Mouse (Mus musculus): ENCODE measurements around the gene Gramd1b. TPM values are rescaled to one million over a fixed set of nuclear protein-coding genes. Genes with fewer than 3 reads are reported as not detected.

The Gramd1b gene
- polyA plus RNA-seq, 1 experiment from 2014 or later, result 13.5 TPM

DNA sequence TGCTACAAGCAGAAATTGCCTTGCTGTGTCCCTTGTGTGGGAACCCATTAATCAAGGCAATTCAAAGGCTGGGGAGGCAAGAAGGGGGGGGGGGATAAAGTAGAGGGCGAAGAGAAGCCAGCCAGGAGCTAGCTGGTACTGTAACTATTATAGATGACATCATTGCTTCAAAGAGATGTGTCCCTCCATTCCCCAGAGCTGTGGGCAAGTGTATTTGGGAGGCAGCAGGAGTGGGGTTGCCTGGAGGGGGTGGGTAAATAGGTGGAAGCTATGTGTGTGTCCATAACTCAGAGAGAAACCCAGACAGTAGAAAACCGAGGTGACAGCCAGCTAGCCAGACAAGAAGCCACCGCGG lies 262.5 kb downstream of the Gramd1b start:
- ATAC-seq (ENCODE audit: low FRiP score), result no peak
- Histone ChIP-seq H3K27ac (peak overlapping the region; percentile 88), H3K27me3 (no peaks in the 10 kb centered on the region), H3K4me2 (peak overlapping the region; percentile 68), H3K4me3 (peak overlapping the region; percentile 68), H3K9ac (peak overlapping the region; percentile 85), H3K9me3 (no peaks in the 10 kb centered on the region), H3K36me3 (no peaks in the 10 kb centered on the region), H3K4me1 (replicated peaks) (peaks cover 49% of the 10 kb centered on the region)
- WGBS, result 7% methylated on average over 4 of the region's 4 CpGs

GRCm38 (mm10) chr9:40268040-40268747 lies 263.0 kb downstream of the Gramd1b start:
- Histone ChIP-seq H3K4me3 (peak overlapping the region; percentile 68), H3K9me3 (no peaks in the 10 kb centered on the region), H3K4me1 (replicated peaks) (peaks cover 43% of the 10 kb centered on the region), H3K9ac (peak overlapping the region; percentile 85), H3K27me3 (no peaks in the 10 kb centered on the region), H3K4me2 (peak overlapping the region; percentile 68), H3K36me3 (no peaks in the 10 kb centered on the region), H3K27ac (peak overlapping the region; percentile 88)
- 17% methylated on average over 21 of the region's 21 CpGs for WGBS
- ATAC-seq (ENCODE audit: low FRiP score), result no peak

DNA sequence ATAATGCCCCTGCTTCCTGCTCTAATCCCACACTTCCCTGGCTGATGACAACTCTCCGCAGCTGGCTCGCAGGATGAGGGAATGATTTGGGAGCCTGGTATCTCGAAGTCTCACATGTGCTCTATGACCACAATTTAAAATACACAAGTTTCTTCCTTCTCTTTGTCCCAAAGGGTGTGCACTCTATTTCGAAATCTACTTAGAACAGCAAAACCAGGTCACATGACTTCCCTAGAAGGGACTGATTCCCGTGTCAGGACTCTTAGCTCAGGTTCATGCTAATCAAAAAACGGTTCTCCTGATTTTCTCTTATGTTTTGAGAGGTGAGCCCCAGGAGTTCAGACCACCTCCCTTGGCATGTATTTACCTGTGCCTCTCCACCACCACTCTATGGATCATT lies 267.3 kb downstream of the Gramd1b start:
- no peak overlapping the region for H3K4me2 ChIP-seq
- H3K27me3 ChIP-seq, result no peaks in the 10 kb centered on the region
- 74% methylated on average over 6 of the region's 6 CpGs for WGBS
- no peaks in the 10 kb centered on the region for H3K9me3 ChIP-seq
- H3K4me1 ChIP-seq (replicated peaks), result peaks cover 14% of the 10 kb centered on the region
- H3K4me3 ChIP-seq, result no peak overlapping the region
- no peak overlapping the region for H3K27ac ChIP-seq
- H3K36me3 ChIP-seq, result no peaks in the 10 kb centered on the region
- no peak for ATAC-seq (ENCODE audit: low FRiP score)
- no peak overlapping the region for H3K9ac ChIP-seq

- no peak for ATAC-seq (ENCODE audit: low FRiP score)
- WGBS, result 74% methylated on average over 3 of the region's 3 CpGs
Observed at GRCm38 (mm10) chr9:40252459-40252858, 278.7 kb downstream of the Gramd1b start.

GRCm38 (mm10) chr9:40249106-40249505 lies 282.1 kb downstream of the Gramd1b start:
- Histone ChIP-seq H3K4me3 (no peak overlapping the region), H3K27ac (no peak overlapping the region), H3K36me3 (no peaks in the 10 kb centered on the region), H3K4me2 (no peak overlapping the region), H3K27me3 (no peaks in the 10 kb centered on the region), H3K9ac (no peak overlapping the region), H3K4me1 (replicated peaks) (peaks cover 12% of the 10 kb centered on the region; the same call in 1 of the 2 replicates), H3K9me3 (peaks cover 4% of the 10 kb centered on the region; the same call in 1 of the 2 replicates)
- WGBS, result 88% methylated on average over 1 of the region's 1 CpGs
- ATAC-seq (ENCODE audit: low FRiP score), result no peak

More at GRCm38 (mm10) chr9:40252459-40252858, 278.7 kb downstream of the Gramd1b start:
- no peak overlapping the region for H3K4me2 ChIP-seq
- no peaks in the 10 kb centered on the region for H3K27me3 ChIP-seq
- no peak overlapping the region for H3K9ac ChIP-seq
- no peak overlapping the region for H3K27ac ChIP-seq
- peaks cover 4% of the 10 kb centered on the region; the same call in 1 of the 2 replicates for H3K9me3 ChIP-seq
- no peak overlapping the region for H3K4me3 ChIP-seq
- H3K4me1 ChIP-seq (replicated peaks), result no peaks in the 10 kb centered on the region
- H3K36me3 ChIP-seq, result no peaks in the 10 kb centered on the region

GRCm38 (mm10) chr9:40246702-40247101 lies 284.5 kb downstream of the Gramd1b start:
- Histone ChIP-seq H3K9me3 (peaks cover 4% of the 10 kb centered on the region; the same call in 1 of the 2 replicates), H3K4me2 (no peak overlapping the region), H3K27me3 (no peaks in the 10 kb centered on the region), H3K36me3 (no peaks in the 10 kb centered on the region), H3K4me3 (no peak overlapping the region), H3K27ac (peak overlapping the region; percentile 41; the same call in 1 of the 2 replicates), H3K9ac (no peak overlapping the region), H3K4me1 (replicated peaks) (peaks cover 21% of the 10 kb centered on the region)
- ATAC-seq (ENCODE audit: low FRiP score), result no peak
- 64% methylated on average over 6 of the region's 6 CpGs for WGBS

DNA sequence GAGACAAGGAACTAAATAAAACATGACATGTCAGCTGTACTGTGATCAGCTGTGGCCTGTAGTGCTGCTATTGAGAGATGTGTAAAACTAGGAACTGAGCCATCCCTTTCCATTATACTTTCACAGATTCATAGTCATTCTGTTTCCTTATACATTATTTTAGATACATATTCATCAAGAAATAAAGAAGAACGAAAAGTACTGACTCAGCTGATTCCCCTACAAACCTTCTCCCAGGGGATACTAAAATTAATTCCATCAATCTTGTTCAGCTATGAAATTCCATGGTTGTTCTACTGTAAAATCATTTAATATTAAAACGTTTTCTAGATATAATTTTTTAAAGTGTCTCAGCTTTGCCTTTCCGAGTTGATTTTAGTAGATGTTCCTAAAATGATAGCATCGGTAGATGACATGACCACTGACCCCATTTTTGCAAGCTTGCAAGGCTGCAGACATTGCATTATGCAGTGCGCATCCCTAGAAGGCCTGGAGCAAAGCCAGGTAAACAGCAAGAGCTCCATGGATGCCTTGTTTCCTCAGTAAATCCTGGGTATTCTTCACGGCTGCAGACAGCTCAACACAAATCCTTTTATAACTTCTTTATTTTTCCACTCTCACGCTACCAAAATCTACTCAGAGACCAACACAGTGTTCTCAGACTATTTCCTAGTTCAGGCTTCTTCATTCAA lies 285.1 kb downstream of the Gramd1b start:
- ATAC-seq (ENCODE audit: low FRiP score), result no peak
- H3K27me3 ChIP-seq, result no peaks in the 10 kb centered on the region
- H3K9ac ChIP-seq, result no peak overlapping the region
- peaks cover 27% of the 10 kb centered on the region for H3K4me1 ChIP-seq (replicated peaks)
- 64% methylated on average over 7 of the region's 7 CpGs for WGBS
- H3K4me3 ChIP-seq, result no peak overlapping the region
- peaks cover 4% of the 10 kb centered on the region; the same call in 1 of the 2 replicates for H3K9me3 ChIP-seq
- no peaks in the 10 kb centered on the region for H3K36me3 ChIP-seq
- H3K4me2 ChIP-seq, result no peak overlapping the region
- peak overlapping the region; percentile 58 for H3K27ac ChIP-seq

- ATAC-seq (ENCODE audit: low FRiP score), result no peak
- H3K9me3 ChIP-seq, result peaks cover 4% of the 10 kb centered on the region; the same call in 1 of the 2 replicates
Observed at GRCm38 (mm10) chr9:40245466-40245865, 285.7 kb downstream of the Gramd1b start.

More at GRCm38 (mm10) chr9:40245466-40245865, 285.7 kb downstream of the Gramd1b start:
- Histone ChIP-seq H3K4me3 (no peak overlapping the region), H3K4me2 (no peak overlapping the region), H3K4me1 (replicated peaks) (peaks cover 33% of the 10 kb centered on the region), H3K27me3 (no peaks in the 10 kb centered on the region), H3K9ac (no peak overlapping the region), H3K27ac (peak overlapping the region; percentile 58), H3K36me3 (no peaks in the 10 kb centered on the region)
- 70% methylated on average over 9 of the region's 9 CpGs for WGBS

Other genes starting within 250 kb of the Gramd1b start
- not detected in 2 replicates for gene Gm21915, start 139.2 kb upstream of the Gramd1b start, polyA plus RNA-seq (2015; fragmentation: Nextera tagmentation; extraction: Ambion mirVana)
- gene Clmp, start 154.6 kb upstream of the Gramd1b start, polyA plus RNA-seq (2015; fragmentation: Nextera tagmentation; extraction: Ambion mirVana), result 46.6 and 47.1 TPM in 2 replicates

Data from hindbrain, embryonic 13.5 days (tissue).